20 mouse cellular contexts compared by ENCODE assay signal in the genomic region with DNA sequence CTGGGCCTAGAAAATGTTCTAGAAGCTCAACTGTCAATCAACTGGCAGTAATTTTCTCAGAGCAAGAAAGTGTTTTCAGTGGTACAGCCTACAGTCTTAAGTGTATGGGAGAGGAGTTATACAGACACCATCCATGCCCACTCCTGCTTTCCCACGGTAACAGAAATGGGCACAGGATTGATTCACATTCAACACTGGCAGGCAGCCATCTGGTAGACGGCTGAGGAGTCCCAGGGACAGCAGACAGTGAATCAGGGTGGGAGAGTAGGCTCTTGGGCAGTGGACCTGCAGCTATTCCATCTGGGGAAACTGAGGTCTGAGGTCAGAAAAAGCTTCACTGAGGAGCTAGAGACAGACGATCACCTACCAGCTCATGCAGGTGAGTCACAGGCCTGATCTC.
DNase-seq lines count a peak whose midpoint lies in the region; ATAC-seq lines count a peak whose summit lies in the region.
"Had no signal": no experiment of that assay in that cellular context is flagged by ENCODE, and none has a peak within 500 bp of the region (broad histone marks: within the 10 kb centered on the region; RNA-seq: fewer than 3 reads in every experiment).

No protein-coding gene starts in this region.

- no peak for DNase-seq in frontal cortex, postnatal 36 days (ENCODE audit: low spot score in 2 of 2)
- DNase-seq in right cerebral cortex, postnatal 10 days (ENCODE audit: low spot score in 2 of 2) = peak; percentile 50 to 51
- DNase-seq in right cerebral cortex, adult 2 months (ENCODE audit: low spot score in 2 of 2) = no peak
- DNase-seq in brain, adult 2 months (ENCODE audit: low read depth, low spot score) = peak; percentile 45
- no peak for DNase-seq in urinary bladder, postnatal 4 days (ENCODE audit: low spot score in 2 of 2)
- DNase-seq: adrenal gland, adult 2 months; adrenal gland, adult 8-10 months; adrenal gland, postnatal 10 days; adrenal gland, postnatal 14 days; adrenal gland, postnatal 25 days; adrenal gland, postnatal 36 days; B cell, adult 2 months; cerebellum, adult 11 months; cerebellum, adult 11-12 months; cerebellum, adult 18-20 months; cerebellum, adult 2 months had no signal

- ATAC-seq in frontal cortex, adult (ENCODE audit: low TSS enrichment) = 0 out of 2 replicates have a peak, but pooled peaks have one; percentile 31
- ATAC-seq: activated CD4-positive, CD25-positive, alpha-beta regulatory T cell, adult 4 months; CD4-positive, CD25-positive, alpha-beta regulatory T cell, adult 4 months; Patski had no signal

Comparison
In these comparisons a context has a peak if more than half of its experiments do, and no peak if none do; other contexts are left out.
1. DNase-seq: peak in right cerebral cortex, postnatal 10 days (2 of 2) and brain, adult 2 months (single experiment); none in frontal cortex, postnatal 36 days (0 of 2), right cerebral cortex, adult 2 months (0 of 2) and urinary bladder, postnatal 4 days (0 of 2).